Mouse (Mus musculus) B cell, adult 2 months (primary cell): ENCODE results near the gene U2surp.
"Not testable (repeated sequence)": the region's sequence is repeated elsewhere in the genome, so short reads cannot be mapped to it uniquely, and the experiment has no call there.

ENCODE experiments used
- DNase-seq, 2 experiments: peaks; one replicate each; pipeline ENCODE4 v3.0.0; 2022

The U2surp gene

DNA sequence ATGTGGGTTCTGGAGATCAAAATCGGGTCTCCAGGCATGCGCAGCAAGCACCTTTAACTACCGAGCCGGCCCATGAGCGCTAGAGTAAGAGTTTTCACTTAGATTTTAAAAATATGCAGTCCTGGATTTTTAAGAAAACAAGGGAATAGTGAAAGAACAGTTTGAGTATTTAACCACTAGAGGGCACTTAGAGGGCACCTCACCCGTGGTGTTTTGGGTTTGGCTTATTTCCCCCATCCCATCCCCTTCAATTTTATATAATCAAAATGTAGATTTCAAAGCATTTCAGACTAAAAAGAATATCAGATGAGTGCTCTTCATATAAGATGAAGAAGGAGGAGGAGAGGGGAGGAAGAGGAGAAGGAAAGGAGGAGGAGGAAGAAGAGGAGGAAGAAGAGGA, 22.0 kb upstream of the U2surp start:
- DNase-seq: no peak

GRCm38 (mm10) chr9:95531144-95531543, 19.3 kb upstream of the U2surp start:
- no peak for DNase-seq

- DNase-seq: no peak
Measured at GRCm38 (mm10) chr9:95527676-95528075, 15.9 kb upstream of the U2surp start.

GRCm38 (mm10) chr9:95525961-95526360, 14.2 kb upstream of the U2surp start:
- peak in 1 of 2 experiments; percentile 6 for DNase-seq

GRCm38 (mm10) chr9:95525376-95525775, 13.6 kb upstream of the U2surp start:
- no peak for DNase-seq

DNA sequence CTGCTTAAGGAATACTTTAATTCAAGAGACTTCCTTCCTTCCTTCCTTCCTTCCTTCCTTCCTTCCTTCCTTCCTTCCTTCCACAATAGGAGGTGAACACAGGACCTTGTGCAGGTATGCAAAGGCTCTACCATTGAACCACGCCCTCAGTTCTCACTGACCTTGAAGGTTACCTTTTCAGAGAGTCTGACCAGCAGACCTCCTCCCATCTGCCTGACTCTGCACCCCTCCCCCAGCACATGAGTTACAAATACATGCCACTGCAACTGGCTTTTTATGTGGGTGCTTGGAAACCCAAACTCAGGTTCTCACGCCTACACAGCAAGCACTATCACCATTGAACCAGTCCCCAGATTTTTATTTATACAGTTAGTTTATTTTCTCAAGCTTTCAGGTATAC, 10.8 kb upstream of the U2surp start:
- no peak for DNase-seq

DNA sequence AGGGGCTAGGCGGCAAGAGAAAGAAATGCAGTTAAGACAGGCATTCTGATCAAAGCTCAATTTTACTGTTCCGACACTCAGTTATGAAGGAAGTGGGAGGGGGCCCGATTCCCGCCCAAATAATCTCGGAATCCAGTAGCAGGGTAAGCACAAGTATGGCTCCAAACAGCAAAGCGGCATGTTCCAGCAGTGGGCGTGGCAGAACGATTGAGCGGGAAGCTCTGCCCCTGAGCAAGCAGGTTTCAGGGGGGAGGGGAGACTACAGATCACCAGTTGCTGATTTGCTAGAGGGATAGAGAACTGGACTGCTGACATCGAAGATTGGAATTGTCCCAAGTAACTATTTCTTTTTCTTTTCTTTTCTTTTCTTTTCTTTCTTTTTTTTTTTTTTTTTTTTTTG, 9.8 kb upstream of the U2surp start:
- no peak for DNase-seq

GRCm38 (mm10) chr9:95521031-95521430, 9.2 kb upstream of the U2surp start:
- DNase-seq: no peak

GRCm38 (mm10) chr9:95520563-95520962, 8.8 kb upstream of the U2surp start:
- DNase-seq: no peak

GRCm38 (mm10) chr9:95514361-95514760, 2.6 kb upstream of the U2surp start:
- DNase-seq: not testable (repeated sequence)

- DNase-seq: no peak
Measured at GRCm38 (mm10) chr9:95513776-95514175, 2.0 kb upstream of the U2surp start.

DNA sequence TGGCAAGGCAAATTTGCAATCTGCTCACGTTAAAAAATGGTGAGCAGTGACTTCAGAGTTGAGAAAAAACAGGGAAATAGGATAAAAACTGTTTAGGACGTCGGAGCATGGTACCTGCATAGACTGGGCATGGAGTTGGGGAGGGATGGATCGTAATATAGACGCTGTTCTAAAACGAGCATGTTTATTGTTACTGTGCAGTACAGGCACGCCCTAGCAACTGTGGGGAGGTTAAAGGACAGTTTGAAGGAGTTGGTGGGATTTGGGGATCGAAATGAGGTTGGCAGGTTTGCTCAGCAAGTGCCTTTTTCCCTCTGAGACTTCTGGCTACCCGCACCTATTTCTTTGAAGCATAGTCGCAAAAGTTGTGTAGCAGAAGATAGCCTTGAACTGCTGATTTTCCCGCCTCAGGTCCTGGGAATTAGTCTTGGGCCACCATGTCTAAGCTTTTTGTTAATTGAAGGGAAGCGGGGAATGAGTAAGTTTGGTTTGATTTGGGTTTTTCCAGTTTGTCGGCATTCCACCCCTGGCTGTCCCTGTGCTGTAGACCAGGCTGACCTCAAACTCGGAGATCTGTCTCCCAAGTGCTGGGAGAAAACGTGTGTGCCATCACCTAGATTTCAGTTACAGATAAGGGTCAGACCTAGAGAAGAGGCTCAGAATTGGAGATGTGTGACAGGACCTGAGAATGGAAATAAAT, 685 bp upstream of the U2surp start:
- DNase-seq: no peak

GRCm38 (mm10) chr9:95510693-95511404, 947 bp downstream of the U2surp start:
- DNase-seq: no peak

- no peak for DNase-seq
Measured at GRCm38 (mm10) chr9:95505666-95506065, 6.1 kb downstream of the U2surp start.

- DNase-seq: no peak
Measured at GRCm38 (mm10) chr9:95499848-95500247, 11.9 kb downstream of the U2surp start.

DNA sequence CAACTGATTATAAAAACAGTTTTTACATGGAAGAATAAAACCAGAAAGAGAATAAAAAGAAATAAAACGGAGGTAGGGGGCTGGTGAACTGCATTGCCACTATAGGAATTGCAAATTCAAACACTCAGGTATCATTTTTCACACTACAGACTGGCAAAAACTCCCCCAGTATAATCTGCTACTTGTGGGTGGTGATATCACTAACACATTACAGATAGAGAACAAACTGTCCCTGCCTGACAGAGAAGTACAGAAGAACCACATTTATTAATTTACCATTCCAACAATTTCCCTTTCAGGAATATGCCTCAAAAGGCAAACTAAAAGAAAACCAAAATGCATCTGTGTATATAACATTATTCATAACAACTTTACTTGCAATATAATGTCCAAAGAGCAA, 16.8 kb downstream of the U2surp start:
- no peak for DNase-seq

DNA sequence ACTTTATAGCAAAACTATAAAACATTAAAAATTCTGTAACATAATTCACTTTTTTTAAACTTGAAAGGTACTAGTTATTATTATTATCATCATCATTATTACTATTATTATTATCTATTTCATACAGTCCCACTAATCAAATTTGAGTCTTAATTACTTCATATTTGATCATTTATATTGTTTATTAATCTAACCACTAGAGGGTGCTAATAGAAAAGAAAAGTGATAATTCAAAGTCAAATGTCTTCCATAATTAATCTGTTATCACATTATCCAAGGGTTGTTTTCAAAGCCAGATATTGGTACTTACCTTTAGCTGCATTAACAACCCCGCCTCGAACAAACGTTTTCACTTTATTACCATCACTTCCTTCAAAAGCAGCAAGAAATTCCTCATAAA, 18.4 kb downstream of the U2surp start:
- no peak for DNase-seq

- DNase-seq: no peak
Measured at GRCm38 (mm10) chr9:95490003-95490402, 21.8 kb downstream of the U2surp start.

DNA sequence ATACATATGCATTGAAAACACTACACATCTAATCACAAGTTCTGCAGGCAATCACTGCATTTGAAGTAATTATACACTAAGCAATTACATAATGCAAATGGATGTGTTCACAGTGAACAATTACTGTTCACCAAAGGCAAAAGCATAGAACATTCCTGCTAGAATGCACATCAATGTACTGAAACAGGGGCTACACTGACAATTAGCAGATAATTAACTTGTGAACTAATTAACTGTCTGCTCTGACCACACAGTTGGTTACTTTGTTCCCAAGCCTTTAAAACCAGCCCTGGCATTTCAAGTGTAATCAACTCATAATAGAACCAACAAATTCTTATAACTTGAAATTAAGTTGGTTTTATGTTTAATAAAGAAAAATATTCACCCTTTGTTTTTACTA, 22.9 kb downstream of the U2surp start:
- no peak for DNase-seq

DNA sequence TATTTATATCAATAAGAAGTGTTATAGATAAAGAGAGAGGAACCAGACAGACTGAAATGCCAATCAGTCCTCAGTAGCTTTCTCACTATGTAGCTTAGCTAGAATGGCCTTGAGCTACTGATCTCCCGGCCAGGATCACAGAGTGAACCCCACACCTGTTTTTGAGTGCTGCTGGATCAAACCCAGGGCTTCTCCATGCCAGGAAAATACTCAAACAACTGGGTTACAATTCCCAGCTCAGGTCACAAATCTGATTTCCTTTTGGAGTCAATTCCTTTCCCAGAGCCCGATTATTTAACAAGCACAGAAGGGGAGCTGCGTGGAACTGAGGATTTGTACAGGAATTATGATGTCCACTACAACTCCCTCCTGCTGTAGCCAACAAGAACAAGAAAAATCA, 31.8 kb downstream of the U2surp start:
- no peak for DNase-seq

- DNase-seq: no peak
Measured at GRCm38 (mm10) chr9:95478443-95478842, 33.4 kb downstream of the U2surp start.

DNA sequence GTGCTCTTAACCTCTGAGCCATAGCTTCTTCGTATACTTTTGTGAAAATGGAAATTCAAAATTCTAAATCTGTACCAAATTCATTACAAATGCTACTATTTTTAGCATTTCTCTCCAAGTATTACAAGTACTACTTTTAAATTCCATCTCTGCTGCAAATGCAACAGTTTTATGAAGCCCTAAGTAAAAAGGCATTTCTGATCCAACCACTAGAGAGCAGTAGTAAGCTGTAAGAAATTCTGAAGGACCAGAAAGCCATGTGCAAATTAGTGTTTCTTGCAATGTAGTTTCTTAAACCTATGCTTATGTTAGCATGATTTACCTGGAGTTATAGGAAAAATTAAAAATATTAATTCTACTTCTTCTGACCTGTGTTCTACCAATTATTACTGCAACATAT, 38.9 kb downstream of the U2surp start:
- DNase-seq: no peak

GRCm38 (mm10) chr9:95469011-95469576, 42.7 kb downstream of the U2surp start:
- DNase-seq: not testable (repeated sequence)

GRCm38 (mm10) chr9:95464028-95464427, 47.8 kb downstream of the U2surp start:
- no peak for DNase-seq
